ENCODE assay signal across 28 mouse cellular contexts in genomic region chr9:70788705-70789104, GRCm38 (mm10).
A peak's percentile ranks its signal among the peaks of the same experiment; 100 is the strongest.
DNase-seq lines count a peak whose midpoint lies in the region; ATAC-seq and TF ChIP-seq lines count a peak whose summit lies in the region.
"Had no signal": no experiment of that assay in that cellular context is flagged by ENCODE, and none has a peak within 500 bp of the region (broad histone marks: within the 10 kb centered on the region; RNA-seq: fewer than 3 reads in every experiment).

No protein-coding gene starts in this region.

- no peaks in the 10 kb centered on the region for H3K27me3 ChIP-seq in hindbrain, embryonic 14.5 days (ENCODE audit: control insufficient read depth, insufficient read depth, low read length)
- H3K27me3 ChIP-seq: heart, embryonic 15.5 days; intestine, embryonic 15.5 days; neural tube, embryonic 13.5 days had no signal

- H3K36me3 ChIP-seq in hindbrain, embryonic 14.5 days (replicated peaks; ENCODE audit: control insufficient read depth, insufficient read depth), result no peaks in the 10 kb centered on the region
- H3K36me3 ChIP-seq: heart, embryonic 15.5 days; intestine, embryonic 15.5 days; midbrain, embryonic 10.5 days had no signal

- no peak overlapping the region for H3K4me3 ChIP-seq in left cerebral cortex, adult 2 months
- H3K4me3 ChIP-seq in hindbrain, embryonic 14.5 days (replicated peaks; ENCODE audit: low read length), result no peak overlapping the region
- H3K4me3 ChIP-seq: erythroblast, embryonic 14.5 days; gastrocnemius, adult 2 months; heart, embryonic 15.5 days; intestine, embryonic 15.5 days; layer of hippocampus, adult 2 months; midbrain, embryonic 10.5 days; neural tube, embryonic 13.5 days had no signal

- no peaks in the 10 kb centered on the region for H3K4me1 ChIP-seq in hindbrain, embryonic 14.5 days (replicated peaks; ENCODE audit: control insufficient read depth, insufficient read depth, low read length)
- H3K4me1 ChIP-seq: intestine, embryonic 15.5 days; midbrain, embryonic 10.5 days; neural tube, embryonic 13.5 days had no signal

- DNase-seq in right cerebral cortex, adult 18-20 months, result peak; percentile 79
- no peak for DNase-seq in right cerebral cortex, postnatal 4 days
- DNase-seq in frontal cortex, adult 2 months (ENCODE audit: extremely low spot score in 1 of 2, low spot score in 1 of 2), result peak; percentile 70 to 77
- peak; percentile 19 to 35 for DNase-seq in left cerebral cortex, adult 2 months (ENCODE audit: extremely low spot score in 1 of 2, low spot score in 2 of 2)
- DNase-seq in right cerebral cortex, postnatal 36 days (ENCODE audit: low spot score in 2 of 2), result peak; percentile 46 to 76
- no peak for DNase-seq in urinary bladder, postnatal 10 days (ENCODE audit: low spot score)
- no peak for DNase-seq in hindbrain, embryonic 14.5 days (ENCODE audit: low spot score)
- DNase-seq: adrenal gland, postnatal 25 days; B cell, adult 2 months; cerebellum, adult 18-20 months; cerebellum, postnatal 14 days; gastrocnemius, adult 2 months; kidney, adult 2 months; kidney, postnatal 36 days; liver; lung, adult 2 months; lung, postnatal 10 days; thymus, adult 18-20 months; thymus, postnatal 25 days had no signal

- peaks cover 3% of the 10 kb centered on the region; the same call in 1 of the 2 replicates for H3K9me3 ChIP-seq in hindbrain, embryonic 14.5 days (ENCODE audit: control insufficient read depth, low read length)
- H3K9me3 ChIP-seq: intestine, embryonic 15.5 days; midbrain, embryonic 10.5 days; neural tube, embryonic 13.5 days had no signal

- no peak overlapping the region for H3K9ac ChIP-seq in hindbrain, embryonic 14.5 days
- H3K9ac ChIP-seq: heart, embryonic 15.5 days; intestine, embryonic 15.5 days; liver, embryonic 14.5 days; neural tube, embryonic 13.5 days had no signal

- ATAC-seq in hindbrain, embryonic 14.5 days (ENCODE audit: low FRiP score), result no peak
- ATAC-seq: forebrain, embryonic 16.5 days; hindbrain, postnatal 0 days; intestine, embryonic 15.5 days had no signal

- WGBS in hindbrain, embryonic 14.5 days, result 73% methylated on average over 7 of the region's 7 CpGs

- peak overlapping the region; percentile 3; the same call in 1 of the 2 replicates for H3K27ac ChIP-seq in left cerebral cortex, adult 2 months
- H3K27ac ChIP-seq in hindbrain, embryonic 14.5 days, result no peak overlapping the region
- H3K27ac ChIP-seq: gastrocnemius, adult 2 months; heart, embryonic 15.5 days; hindbrain, postnatal 0 days; intestine, embryonic 15.5 days; layer of hippocampus, adult 2 months; liver, embryonic 14.5 days; midbrain, embryonic 10.5 days; neural tube, embryonic 13.5 days had no signal

- no peak overlapping the region for H3K4me2 ChIP-seq in hindbrain, embryonic 14.5 days (replicated peaks)
- H3K4me2 ChIP-seq: heart, embryonic 15.5 days; intestine, embryonic 15.5 days; neural tube, embryonic 13.5 days had no signal

- intact Hi-C loops in left cerebral cortex, adult 2 months (cut with DNase I), result loop anchor here (5.0 kb wide), 1 partner anchor 116 kb away; no protein-coding TSS in a partner anchor

- no peak for TF ChIP-seq CTCF in left cerebral cortex, adult 2 months (IDR thresholded peaks at IDR 0.05)

Comparison
In these comparisons a context has a peak if more than half of its experiments do, and no peak if none do; other contexts are left out.
1. DNase-seq: peak in right cerebral cortex, adult 18-20 months (single experiment), frontal cortex, adult 2 months (2 of 2), left cerebral cortex, adult 2 months (2 of 2) and right cerebral cortex, postnatal 36 days (2 of 2); none in right cerebral cortex, postnatal 4 days (single experiment), urinary bladder, postnatal 10 days (single experiment) and hindbrain, embryonic 14.5 days (single experiment).